Mouse (Mus musculus): ENCODE data around the gene Tango2. TPM values are rescaled to one million over a fixed set of nuclear protein-coding genes. Genes with fewer than 3 reads are reported as not detected.

Gene Tango2
- 29.6 and 33.3 TPM in 2 replicates for polyA plus RNA-seq (2015; fragmentation: Nextera tagmentation; extraction: Ambion mirVana)

- H3K9ac ChIP-seq: peak within 1 kb of the TSS; percentile 51
- peaks cover 45% of the 10 kb centered on the region for H3K27me3 ChIP-seq
- H3K9me3 ChIP-seq: no peaks in the 10 kb centered on the region
- peaks cover 25% of the 10 kb centered on the region for H3K4me1 ChIP-seq
- H3K27ac ChIP-seq: no peak within 1 kb of the TSS
- peak within 1 kb of the TSS; percentile 99 for H3K4me2 ChIP-seq
- WGBS: under 1% methylated on average over 44 of the region's 44 CpGs
- ATAC-seq (ENCODE audit: insufficient number of reproducible peaks, low FRiP score, low TSS enrichment, low read depth): peak; percentile 82
- no peaks in the 10 kb centered on the region for H3K36me3 ChIP-seq
- peak within 1 kb of the TSS; percentile 65 for H3K4me3 ChIP-seq
Measured at GRCm38 (mm10) chr16:18347931-18348600, at the start of gene Tango2, which contains the start of gene Arvcf. Gene Tango2 (minus strand): TSS chr16:18348103. Gene Arvcf (plus strand): TSS chr16:18348182.

- H3K9ac ChIP-seq: no peak overlapping the region
- H3K4me3 ChIP-seq: no peak overlapping the region
- peaks cover 50% of the 10 kb centered on the region for H3K4me1 ChIP-seq
- H3K36me3 ChIP-seq: peaks cover 45% of the 10 kb centered on the region
- H3K9me3 ChIP-seq: no peaks in the 10 kb centered on the region
- ATAC-seq (ENCODE audit: insufficient number of reproducible peaks, low FRiP score, low TSS enrichment, low read depth): no peak
- WGBS: 95% methylated on average over 27 of the region's 27 CpGs
- H3K27ac ChIP-seq: 0 out of 2 replicates have a peak overlapping the region, but pooled peaks have one; percentile 57
- no peak overlapping the region for H3K4me2 ChIP-seq
- no peaks in the 10 kb centered on the region for H3K27me3 ChIP-seq
Measured at GRCm38 (mm10) chr16:18396791-18397621, 49.1 kb upstream of the Tango2 start.

GRCm38 (mm10) chr16:18396201-18396600, 48.3 kb upstream of the Tango2 start:
- 60% methylated on average over 2 of the region's 2 CpGs for WGBS
- no peaks in the 10 kb centered on the region for H3K27me3 ChIP-seq
- no peak overlapping the region for H3K4me2 ChIP-seq
- H3K9ac ChIP-seq: no peak overlapping the region
- H3K4me1 ChIP-seq: peaks cover 51% of the 10 kb centered on the region
- ATAC-seq (ENCODE audit: insufficient number of reproducible peaks, low FRiP score, low TSS enrichment, low read depth): peak; percentile 17; the same call in 1 of the 2 replicates
- H3K36me3 ChIP-seq: peaks cover 39% of the 10 kb centered on the region
- H3K4me3 ChIP-seq: no peak overlapping the region
- H3K9me3 ChIP-seq: no peaks in the 10 kb centered on the region
- H3K27ac ChIP-seq: peak overlapping the region; percentile 57; the same call in 1 of the 2 replicates

- Histone ChIP-seq H3K27ac (peak overlapping the region; percentile 57; the same call in 1 of the 2 replicates), H3K4me1 (peaks cover 46% of the 10 kb centered on the region), H3K9ac (no peak overlapping the region), H3K4me2 (no peak overlapping the region), H3K36me3 (peaks cover 39% of the 10 kb centered on the region), H3K27me3 (no peaks in the 10 kb centered on the region), H3K9me3 (no peaks in the 10 kb centered on the region), H3K4me3 (no peak overlapping the region)
- 32% methylated on average over 6 of the region's 7 CpGs for WGBS
- no peak for ATAC-seq (ENCODE audit: insufficient number of reproducible peaks, low FRiP score, low TSS enrichment, low read depth)
Measured at GRCm38 (mm10) chr16:18395620-18396036, 47.7 kb upstream of the Tango2 start.

- ATAC-seq (ENCODE audit: insufficient number of reproducible peaks, low FRiP score, low TSS enrichment, low read depth): no peak
- Histone ChIP-seq H3K4me1 (peaks cover 40% of the 10 kb centered on the region), H3K9me3 (no peaks in the 10 kb centered on the region), H3K4me3 (no peak overlapping the region), H3K27me3 (no peaks in the 10 kb centered on the region), H3K9ac (no peak overlapping the region), H3K27ac (peak overlapping the region; percentile 47; the same call in 1 of the 2 replicates), H3K36me3 (peaks cover 32% of the 10 kb centered on the region), H3K4me2 (0 out of 2 replicates have a peak overlapping the region, but pooled peaks have one; percentile 10)
- WGBS: 33% methylated on average over 11 of the region's 11 CpGs
Measured at GRCm38 (mm10) chr16:18394777-18395619, 47.1 kb upstream of the Tango2 start.

GRCm38 (mm10) chr16:18394056-18394455, 46.2 kb upstream of the Tango2 start:
- H3K27ac ChIP-seq: no peak overlapping the region
- H3K27me3 ChIP-seq: no peaks in the 10 kb centered on the region
- H3K4me2 ChIP-seq: 0 out of 2 replicates have a peak overlapping the region, but pooled peaks have one; percentile 97
- H3K9ac ChIP-seq: no peak overlapping the region
- no peak overlapping the region for H3K4me3 ChIP-seq
- H3K36me3 ChIP-seq: peaks cover 23% of the 10 kb centered on the region
- peaks cover 39% of the 10 kb centered on the region for H3K4me1 ChIP-seq
- ATAC-seq (ENCODE audit: insufficient number of reproducible peaks, low FRiP score, low TSS enrichment, low read depth): no peak
- H3K9me3 ChIP-seq: no peaks in the 10 kb centered on the region
- WGBS: 66% methylated on average over 3 of the region's 3 CpGs

- Histone ChIP-seq H3K9me3 (no peaks in the 10 kb centered on the region), H3K4me3 (peak overlapping the region; percentile 73), H3K27me3 (no peaks in the 10 kb centered on the region), H3K9ac (no peak overlapping the region), H3K27ac (no peak overlapping the region; the same call in 1 of the 2 replicates), H3K4me2 (peak overlapping the region; percentile 97), H3K4me1 (peaks cover 40% of the 10 kb centered on the region), H3K36me3 (peaks cover 18% of the 10 kb centered on the region)
- ATAC-seq (ENCODE audit: insufficient number of reproducible peaks, low FRiP score, low TSS enrichment, low read depth): no peak
- WGBS: 54% methylated on average over 5 of the region's 5 CpGs
Measured at GRCm38 (mm10) chr16:18393595-18393994, 45.7 kb upstream of the Tango2 start.

- Histone ChIP-seq H3K27me3 (no peaks in the 10 kb centered on the region), H3K36me3 (peaks cover 10% of the 10 kb centered on the region), H3K9me3 (no peaks in the 10 kb centered on the region), H3K27ac (peak overlapping the region; percentile 69), H3K4me3 (peak overlapping the region; percentile 73), H3K4me2 (peak overlapping the region; percentile 97), H3K9ac (peak overlapping the region; percentile 73), H3K4me1 (peaks cover 43% of the 10 kb centered on the region)
- whole genome bisulfite sequencing: under 1% methylated on average over 54 of the region's 63 CpGs
- ATAC-seq (ENCODE audit: insufficient number of reproducible peaks, low FRiP score, low TSS enrichment, low read depth): peak; percentile 69
Measured at GRCm38 (mm10) chr16:18392469-18393426, 44.8 kb upstream of the Tango2 start.

- H3K9me3 ChIP-seq: no peaks in the 10 kb centered on the region
- H3K9ac ChIP-seq: no peak overlapping the region
- ATAC-seq (ENCODE audit: insufficient number of reproducible peaks, low FRiP score, low TSS enrichment, low read depth): no peak
- no peaks in the 10 kb centered on the region for H3K36me3 ChIP-seq
- no peaks in the 10 kb centered on the region for H3K27me3 ChIP-seq
- no peak overlapping the region for H3K4me3 ChIP-seq
- H3K4me2 ChIP-seq: no peak overlapping the region
- H3K4me1 ChIP-seq: peaks cover 46% of the 10 kb centered on the region
- H3K27ac ChIP-seq: no peak overlapping the region
- WGBS: 80% methylated on average over 3 of the region's 3 CpGs
Measured at GRCm38 (mm10) chr16:18391728-18392127, 43.8 kb upstream of the Tango2 start.

- peaks cover 43% of the 10 kb centered on the region for H3K4me1 ChIP-seq
- 91% methylated on average over 3 of the region's 3 CpGs for WGBS
Measured at GRCm38 (mm10) chr16:18391127-18391526, 43.2 kb upstream of the Tango2 start.

More at GRCm38 (mm10) chr16:18391127-18391526, 43.2 kb upstream of the Tango2 start:
- Histone ChIP-seq H3K36me3 (no peaks in the 10 kb centered on the region), H3K9me3 (no peaks in the 10 kb centered on the region), H3K27ac (no peak overlapping the region), H3K9ac (no peak overlapping the region), H3K27me3 (no peaks in the 10 kb centered on the region), H3K4me2 (no peak overlapping the region), H3K4me3 (no peak overlapping the region)
- ATAC-seq (ENCODE audit: insufficient number of reproducible peaks, low FRiP score, low TSS enrichment, low read depth): no peak
